Mouse (Mus musculus) hindbrain, postnatal 0 days (tissue): Measurements from ENCODE around the gene Irf4. TPM values are rescaled to one million over a fixed set of nuclear protein-coding genes. Genes with fewer than 3 reads are reported as not detected.

ENCODE experiments used
- ATAC-seq: fragments of 200-750 bp; cut with Nextera tagmentation; 2 replicates; pipeline ENCODE4 v1.8.0; 2017; ENCODE audit warnings: mild to moderate bottlenecking, moderate TSS enrichment, moderate library complexity
- DNase-seq: peaks from one replicate; pipeline ENCODE4 v3.0.0-alpha.2; 2015; ENCODE audit warnings: low spot score
- H3K27ac ChIP-seq: fragments of 300-500 bp; sonication (generic); 2 replicates; pipeline ENCODE4 v1.5.1; 2014; ENCODE audit warnings: mild to moderate bottlenecking
- H3K27me3 ChIP-seq: fragments of 300-500 bp; sonication (generic); 2 replicates; pipeline ENCODE4 v1.6.1; 2014; ENCODE audit warnings: low read length, mixed read lengths; ENCODE audit not compliant: insufficient read depth
- H3K36me3 ChIP-seq: fragments of 300-500 bp; sonication (generic); 2 replicates; pipeline ENCODE4 v1.6.1; 2014; ENCODE audit warnings: low read length, mixed read lengths; ENCODE audit not compliant: insufficient read depth
- H3K4me1 ChIP-seq: fragments of 300-500 bp; sonication (generic); 2 replicates; pipeline ENCODE4 v1.6.1; 2014; ENCODE audit warnings: antibody characterized with exemption, low read length, mixed read lengths; ENCODE audit not compliant: insufficient read depth
- H3K4me2 ChIP-seq: fragments of 300-500 bp; sonication (generic); 2 replicates; pipeline ENCODE4 v1.6.1; 2014; ENCODE audit warnings: low read depth, mild to moderate bottlenecking, low read length, moderate library complexity, mixed read lengths
- H3K4me3 ChIP-seq: fragments of 300-500 bp; sonication (generic); 2 replicates; pipeline ENCODE4 v1.5.1; 2014; ENCODE audit warnings: low read length
- H3K9ac ChIP-seq: fragments of 300-500 bp; sonication (generic); replicated peaks from 2 replicates; pipeline ENCODE4 v1.6.1; 2014; ENCODE audit warnings: mild to moderate bottlenecking, low read length, moderate library complexity, mixed read lengths
- H3K9me3 ChIP-seq: fragments of 300-500 bp; sonication (generic); 2 replicates; pipeline ENCODE4 v1.6.1; 2016; ENCODE audit warnings: low read length, mixed read lengths
- CTCF ChIP-seq: IDR thresholded peaks from 2 replicates; pipeline ENCODE4 v1.5.1; 2016; ENCODE audit warnings: antibody characterized with exemption, control low read depth, low read depth
- WGBS: fragments of 180-500 bp; shearing (Covaris S2); extraction: QIAGEN DNeasy Blood & Tissue Kit; methylation state at CpG from one replicate; pipeline ENCODE4 v1.1.7; 2014; 5-methylcytosine and 5-hydroxymethylcytosine counted together
- polyA plus RNA-seq: library from polyadenylated mRNA; unstranded; fragments of >200 nt; fragmentation: Nextera tagmentation; extraction: Ambion mirVana; gene quantifications from 2 replicates; pipeline ENCODE4 v1.2.1, GENCODE M21; 2015
- total RNA-seq: library from RNA; depleted of rRNA; stranded (reverse); fragments of >200 nt; gene quantifications from 2 replicates; pipeline ENCODE4 v1.2.3, GENCODE M21; 2014

Irf4 gene
- total and polyA plus RNA-seq, 2 experiments from 2014 or later: 0.06 TPM; not detected in 1

DNA sequence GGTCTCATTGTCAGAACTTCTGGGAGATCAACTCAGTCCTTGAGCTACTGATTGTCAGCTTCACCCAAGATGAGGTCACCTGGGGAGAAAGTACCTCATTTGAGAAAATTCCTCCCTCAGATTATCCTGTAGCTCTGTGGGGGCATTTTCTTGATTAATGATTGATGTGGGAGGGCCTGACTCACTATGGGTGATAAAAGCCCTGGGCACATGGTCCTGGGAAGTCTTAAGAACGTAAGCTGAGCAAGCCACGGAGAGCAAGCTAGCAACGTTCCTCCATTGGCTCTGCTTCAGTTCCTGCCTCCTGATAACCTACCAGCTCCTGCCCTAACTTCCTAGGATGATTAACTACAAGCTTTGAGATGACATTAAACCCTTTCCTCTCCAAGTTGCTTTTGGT lies 35.4 kb upstream of the Irf4 start:
- no peak for ATAC-seq
- Histone ChIP-seq H3K9ac (no peak overlapping the region), H3K27me3 (no peaks in the 10 kb centered on the region), H3K4me1 (no peaks in the 10 kb centered on the region), H3K4me3 (no peak overlapping the region), H3K4me2 (no peak overlapping the region), H3K27ac (no peak overlapping the region), H3K36me3 (peaks cover 12% of the 10 kb centered on the region; the same call in 1 of the 2 replicates), H3K9me3 (no peaks in the 10 kb centered on the region)
- no peak for TF ChIP-seq CTCF
- no peak for DNase-seq
- 85% methylated on average over 3 of the region's 3 CpGs for WGBS

DNA sequence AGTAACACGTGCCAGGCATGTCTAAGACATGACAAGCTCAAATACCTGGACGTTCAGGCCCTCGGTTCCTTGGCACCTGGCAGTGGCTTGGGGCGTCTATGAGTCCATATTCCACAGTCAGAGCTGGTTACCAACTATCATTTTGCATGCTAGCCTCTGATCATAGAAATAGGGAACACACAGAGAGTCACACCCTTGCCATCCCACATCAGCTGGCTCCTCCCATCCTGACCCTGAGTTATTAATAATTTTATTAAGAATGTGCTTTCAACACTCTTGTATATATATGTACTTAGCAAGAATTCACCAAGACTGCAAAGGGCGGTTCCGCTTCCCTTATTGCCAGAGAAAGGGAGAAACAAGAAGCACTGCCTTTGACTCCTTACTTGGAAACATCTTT lies 34.5 kb upstream of the Irf4 start:
- H3K27me3 ChIP-seq: no peaks in the 10 kb centered on the region
- no peak overlapping the region for H3K4me2 ChIP-seq
- 91% methylated on average over 6 of the region's 6 CpGs for WGBS
- H3K4me3 ChIP-seq: no peak overlapping the region
- H3K9ac ChIP-seq: no peak overlapping the region
- no peaks in the 10 kb centered on the region for H3K4me1 ChIP-seq
- H3K27ac ChIP-seq: no peak overlapping the region
- no peaks in the 10 kb centered on the region for H3K9me3 ChIP-seq
- no peak for TF ChIP-seq CTCF
- H3K36me3 ChIP-seq: peaks cover 6% of the 10 kb centered on the region; the same call in 1 of the 2 replicates
- ATAC-seq: no peak
- DNase-seq: no peak

DNA sequence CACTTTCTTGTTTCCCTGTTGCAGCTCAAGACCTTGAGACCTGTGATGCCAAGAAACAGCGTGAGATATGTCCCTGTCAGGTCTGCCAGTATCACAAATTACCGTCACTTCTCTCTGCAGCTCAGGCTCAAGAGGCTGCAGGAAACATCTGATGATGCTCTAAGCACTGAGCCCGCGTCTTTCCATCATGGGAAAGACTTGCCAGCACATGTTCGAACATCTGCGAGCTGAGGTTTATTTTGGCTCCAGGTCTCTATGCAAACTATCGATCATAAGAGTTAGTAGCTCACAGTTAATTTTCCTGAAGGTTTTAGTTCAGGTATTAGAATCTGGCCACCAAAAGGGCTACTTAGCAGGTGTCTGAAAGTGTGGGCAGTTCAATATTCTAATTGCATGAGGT lies 34.0 kb upstream of the Irf4 start:
- Histone ChIP-seq H3K4me1 (no peaks in the 10 kb centered on the region), H3K9ac (no peak overlapping the region), H3K9me3 (no peaks in the 10 kb centered on the region), H3K36me3 (0 out of 2 replicates have a peak, but pooled peaks cover 6% of the 10 kb centered on the region), H3K27ac (no peak overlapping the region), H3K27me3 (no peaks in the 10 kb centered on the region), H3K4me2 (no peak overlapping the region), H3K4me3 (no peak overlapping the region)
- no peak for ATAC-seq
- no peak for TF ChIP-seq CTCF
- DNase-seq: no peak
- 86% methylated on average over 7 of the region's 7 CpGs for WGBS

DNA sequence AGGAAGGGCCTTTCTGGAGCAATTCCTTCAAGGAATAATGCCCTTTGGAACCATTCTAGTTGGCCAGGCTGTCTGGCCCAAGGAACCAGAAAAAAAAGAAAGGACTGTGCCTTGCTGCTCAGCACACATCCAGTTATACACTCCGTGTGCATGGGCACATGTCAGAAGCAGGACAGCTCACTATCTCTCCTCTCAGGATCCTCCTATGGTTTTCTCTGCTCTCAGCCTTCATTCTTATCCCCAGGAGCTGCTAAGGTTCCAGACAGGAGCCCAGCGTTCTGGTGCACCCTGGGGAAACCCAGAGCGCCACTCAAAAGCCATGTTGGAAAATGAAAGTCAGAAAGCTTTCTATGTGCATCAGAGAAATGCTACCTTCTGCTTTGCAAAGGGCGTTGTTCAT lies 33.5 kb upstream of the Irf4 start:
- H3K9ac ChIP-seq: no peak overlapping the region
- H3K4me3 ChIP-seq: no peak overlapping the region
- H3K4me2 ChIP-seq: no peak overlapping the region
- H3K36me3 ChIP-seq: 0 out of 2 replicates have a peak, but pooled peaks cover 6% of the 10 kb centered on the region
- no peaks in the 10 kb centered on the region for H3K9me3 ChIP-seq
- TF ChIP-seq CTCF: no peak
- DNase-seq (no peak), ATAC-seq (no peak)
- WGBS: 81% methylated on average over 4 of the region's 4 CpGs
- no peaks in the 10 kb centered on the region for H3K27me3 ChIP-seq
- no peak overlapping the region for H3K27ac ChIP-seq
- H3K4me1 ChIP-seq: no peaks in the 10 kb centered on the region

DNA sequence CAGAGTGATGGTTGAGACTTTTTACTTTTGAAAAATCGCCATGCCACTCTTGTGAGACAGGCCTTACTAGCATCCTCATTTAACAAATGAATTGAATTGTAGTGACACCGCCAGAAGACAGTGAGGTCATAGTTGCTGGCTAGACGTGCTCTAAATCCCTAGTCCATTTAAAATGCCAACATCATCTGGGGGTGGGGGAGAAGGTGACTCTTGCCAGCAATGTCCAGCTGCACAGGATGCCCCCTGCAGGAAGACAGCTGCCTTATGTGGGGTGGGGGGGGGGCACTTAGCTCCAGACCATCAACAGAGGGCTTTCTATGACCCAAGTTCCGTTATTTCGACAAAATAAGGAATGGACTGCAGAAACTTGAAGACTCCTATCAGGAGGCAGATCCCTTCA lies 32.4 kb upstream of the Irf4 start:
- 47% methylated on average over 5 of the region's 5 CpGs for WGBS
- 0 out of 2 replicates have a peak, but pooled peaks have one; percentile 18 for TF ChIP-seq CTCF

DNA sequence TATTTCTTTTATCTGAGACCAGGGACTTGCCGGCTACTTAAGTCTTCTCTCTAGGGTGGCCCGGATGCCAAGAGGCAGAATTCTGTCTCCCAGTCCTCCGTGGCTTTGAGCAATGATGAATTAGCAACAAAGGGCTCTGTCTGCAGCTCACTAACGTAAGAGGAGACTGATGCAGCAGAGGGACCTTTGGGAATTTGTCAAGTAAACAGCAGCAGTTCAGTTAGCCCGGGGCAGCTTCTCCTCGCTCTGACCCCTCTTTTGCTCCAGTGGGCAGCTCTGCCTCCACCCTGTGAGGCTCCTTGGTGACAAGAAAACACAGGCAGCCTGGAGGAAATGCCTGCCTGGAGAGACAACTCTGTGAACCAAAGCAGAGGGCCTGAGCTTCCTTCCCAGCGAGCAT lies 26.4 kb upstream of the Irf4 start:
- no peak overlapping the region for H3K4me3 ChIP-seq
- 13% methylated on average over 7 of the region's 7 CpGs for WGBS
- no peak overlapping the region for H3K27ac ChIP-seq
- H3K36me3 ChIP-seq: no peaks in the 10 kb centered on the region
- DNase-seq (peak; percentile 18), ATAC-seq (no peak)
- no peak for TF ChIP-seq CTCF
- no peaks in the 10 kb centered on the region for H3K9me3 ChIP-seq
- H3K4me2 ChIP-seq: no peak overlapping the region
- H3K9ac ChIP-seq: no peak overlapping the region
- H3K27me3 ChIP-seq: no peaks in the 10 kb centered on the region
- H3K4me1 ChIP-seq: peaks cover 8% of the 10 kb centered on the region; the same call in 1 of the 2 replicates

More for the DNA sequence above, 32.4 kb upstream of the Irf4 start:
- H3K27ac ChIP-seq: no peak overlapping the region
- DNase-seq (peak; percentile 22), ATAC-seq (0 out of 2 replicates have a peak, but pooled peaks have one; percentile 50)
- no peak overlapping the region for H3K9ac ChIP-seq
- H3K4me3 ChIP-seq: no peak overlapping the region
- 0 out of 2 replicates have a peak, but pooled peaks cover 1% of the 10 kb centered on the region for H3K36me3 ChIP-seq
- no peaks in the 10 kb centered on the region for H3K9me3 ChIP-seq
- H3K4me1 ChIP-seq: no peaks in the 10 kb centered on the region
- no peaks in the 10 kb centered on the region for H3K27me3 ChIP-seq
- no peak overlapping the region for H3K4me2 ChIP-seq

DNA sequence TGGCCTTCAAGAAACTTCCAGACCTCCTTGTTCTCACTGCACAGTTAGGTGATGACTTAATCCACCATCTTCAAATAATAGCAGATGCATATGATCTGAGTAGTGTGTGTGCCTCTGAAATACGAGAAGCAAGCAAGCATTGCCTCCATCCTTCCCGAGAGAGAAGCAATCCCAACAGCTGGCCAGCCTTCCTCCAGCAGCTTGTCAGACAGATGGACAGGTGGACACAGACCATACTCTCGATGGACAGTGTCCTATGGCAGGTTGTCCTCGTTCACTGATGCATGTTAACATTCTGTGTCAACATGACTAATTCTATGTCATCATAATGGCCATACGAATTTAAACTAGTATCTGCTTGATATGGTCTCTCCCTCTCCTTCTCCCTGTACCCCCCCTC lies 25.8 kb upstream of the Irf4 start:
- H3K4me3 ChIP-seq: no peak overlapping the region
- no peak overlapping the region for H3K4me2 ChIP-seq
- H3K4me1 ChIP-seq: peaks cover 8% of the 10 kb centered on the region; the same call in 1 of the 2 replicates
- 58% methylated on average over 5 of the region's 5 CpGs for WGBS
- DNase-seq (no peak), ATAC-seq (no peak)
- no peak for TF ChIP-seq CTCF
- H3K9ac ChIP-seq: no peak overlapping the region
- H3K36me3 ChIP-seq: no peaks in the 10 kb centered on the region
- H3K27ac ChIP-seq: no peak overlapping the region
- no peaks in the 10 kb centered on the region for H3K9me3 ChIP-seq
- no peaks in the 10 kb centered on the region for H3K27me3 ChIP-seq
